Mouse (Mus musculus): ENCODE data around the gene 1700123L14Rik.
A peak's percentile ranks its signal among the peaks of the same experiment; 100 is the strongest.
"Not testable (repeated sequence)": the region's sequence is repeated elsewhere in the genome, so short reads cannot be mapped to it uniquely, and the experiment has no call there.

Gene 1700123L14Rik

DNA sequence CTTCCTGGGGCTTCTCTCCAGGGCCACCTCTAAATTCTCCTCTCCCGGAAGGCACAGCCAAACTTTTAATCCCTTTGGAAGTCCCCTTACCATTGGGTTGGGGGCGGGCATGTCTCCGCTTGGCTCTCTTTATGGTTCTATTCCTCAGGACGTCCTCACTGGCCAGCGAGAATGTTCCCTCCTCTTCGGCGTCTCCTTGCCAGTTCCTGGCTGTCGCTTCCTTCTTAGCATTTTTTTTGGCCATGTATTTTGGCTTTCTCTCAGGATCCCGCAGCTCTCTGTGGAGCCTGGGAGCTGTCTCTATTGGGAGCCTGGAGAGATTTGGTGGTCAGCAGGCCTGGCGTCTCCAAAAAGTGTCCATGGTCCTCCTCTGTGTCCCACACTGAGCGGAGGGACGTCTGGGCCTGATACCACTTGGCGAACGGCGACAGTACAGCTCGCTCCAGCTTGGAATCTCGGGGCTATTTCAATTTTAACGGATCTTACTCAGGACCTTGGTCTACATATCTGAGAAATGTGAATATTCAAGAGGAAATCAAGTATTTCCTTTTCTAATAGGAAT is at the start of gene 1700123L14Rik:
TSS of gene 1700123L14Rik (minus strand) at position 426 of the 562 bp plus-strand sequence.
- no peak for DNase-seq (ENCODE audit: low spot score in 2 of 2)

GRCm38 (mm10) chr6:96205395-96205794 is 39.4 kb upstream of the 1700123L14Rik start:
- no peak for DNase-seq (ENCODE audit: low spot score in 2 of 2)

- DNase-seq (ENCODE audit: low spot score in 2 of 2): not testable (repeated sequence)
Measured at GRCm38 (mm10) chr6:96198991-96199390, 32.9 kb upstream of the 1700123L14Rik start.

- no peak for DNase-seq (ENCODE audit: low spot score in 2 of 2)
Measured at GRCm38 (mm10) chr6:96186517-96186916, 20.5 kb upstream of the 1700123L14Rik start.

- no peak for DNase-seq (ENCODE audit: low spot score in 2 of 2)
Measured at GRCm38 (mm10) chr6:96183392-96183791, 17.3 kb upstream of the 1700123L14Rik start.

GRCm38 (mm10) chr6:96178530-96178929 is 12.5 kb upstream of the 1700123L14Rik start:
- no peak for DNase-seq (ENCODE audit: low spot score in 2 of 2)

DNA sequence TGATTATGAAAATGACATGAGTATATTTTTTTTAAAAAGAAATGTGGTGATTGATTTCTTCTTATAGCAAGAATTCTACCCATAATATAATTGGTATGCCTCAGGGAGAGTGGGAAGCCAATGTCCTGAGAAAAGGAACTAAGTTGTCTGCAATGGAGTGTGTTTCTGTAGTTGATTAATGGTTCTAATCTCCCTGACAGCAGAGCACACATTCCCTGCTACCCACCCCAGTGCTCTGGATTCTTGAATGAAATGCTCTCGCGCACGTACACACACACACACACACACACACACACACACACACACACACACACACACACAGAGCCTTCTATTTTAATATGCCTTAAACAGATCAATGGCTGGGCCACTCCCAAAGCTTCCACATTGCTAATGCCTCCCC is 7.6 kb upstream of the 1700123L14Rik start:
- no peak for DNase-seq (ENCODE audit: low spot score in 2 of 2)

- no peak for DNase-seq (ENCODE audit: low spot score in 2 of 2)
Measured at GRCm38 (mm10) chr6:96167031-96167430, 988 bp upstream of the 1700123L14Rik start.

DNA sequence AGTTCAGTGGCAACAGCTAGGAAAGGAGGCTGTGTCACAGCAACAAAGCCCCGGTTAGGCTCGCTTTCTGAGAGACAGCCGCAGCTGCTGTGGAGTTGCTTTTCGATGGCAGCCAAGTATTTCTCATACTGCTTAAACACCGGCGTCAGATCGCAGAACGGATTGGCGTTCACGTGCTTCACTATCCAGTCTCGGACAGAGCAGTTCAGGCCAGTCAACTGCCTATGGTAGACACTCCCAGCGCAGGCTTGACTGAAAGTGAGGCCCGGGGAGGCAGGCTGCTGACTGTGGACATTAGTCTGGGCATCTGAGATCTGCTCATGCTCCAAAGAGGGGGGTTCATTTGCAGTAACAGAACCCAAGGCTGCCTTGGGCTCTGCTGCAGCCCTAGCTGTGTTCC is 640 bp downstream of the 1700123L14Rik start:
- DNase-seq (ENCODE audit: low spot score in 2 of 2): no peak

DNA sequence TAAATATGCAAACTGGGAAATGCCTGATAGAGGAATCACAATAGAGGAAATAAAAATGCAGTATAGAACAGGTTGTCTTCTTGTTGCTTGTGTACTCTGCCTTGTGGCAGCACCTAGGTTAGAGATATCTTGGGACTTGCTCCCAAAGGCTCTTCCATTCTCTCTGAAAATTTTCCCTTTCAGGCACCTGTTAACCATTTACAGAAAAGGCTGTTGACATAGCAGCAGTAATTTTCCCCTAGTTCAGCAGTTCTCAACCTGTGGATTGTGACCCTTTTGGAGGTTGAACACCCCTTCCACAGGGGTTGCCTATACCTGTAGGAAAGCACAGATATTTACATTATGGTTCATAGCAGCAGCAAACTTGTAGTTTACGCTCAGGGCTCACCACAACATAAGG is 22.7 kb downstream of the 1700123L14Rik start:
- DNase-seq (ENCODE audit: low spot score in 2 of 2): no peak

DNA sequence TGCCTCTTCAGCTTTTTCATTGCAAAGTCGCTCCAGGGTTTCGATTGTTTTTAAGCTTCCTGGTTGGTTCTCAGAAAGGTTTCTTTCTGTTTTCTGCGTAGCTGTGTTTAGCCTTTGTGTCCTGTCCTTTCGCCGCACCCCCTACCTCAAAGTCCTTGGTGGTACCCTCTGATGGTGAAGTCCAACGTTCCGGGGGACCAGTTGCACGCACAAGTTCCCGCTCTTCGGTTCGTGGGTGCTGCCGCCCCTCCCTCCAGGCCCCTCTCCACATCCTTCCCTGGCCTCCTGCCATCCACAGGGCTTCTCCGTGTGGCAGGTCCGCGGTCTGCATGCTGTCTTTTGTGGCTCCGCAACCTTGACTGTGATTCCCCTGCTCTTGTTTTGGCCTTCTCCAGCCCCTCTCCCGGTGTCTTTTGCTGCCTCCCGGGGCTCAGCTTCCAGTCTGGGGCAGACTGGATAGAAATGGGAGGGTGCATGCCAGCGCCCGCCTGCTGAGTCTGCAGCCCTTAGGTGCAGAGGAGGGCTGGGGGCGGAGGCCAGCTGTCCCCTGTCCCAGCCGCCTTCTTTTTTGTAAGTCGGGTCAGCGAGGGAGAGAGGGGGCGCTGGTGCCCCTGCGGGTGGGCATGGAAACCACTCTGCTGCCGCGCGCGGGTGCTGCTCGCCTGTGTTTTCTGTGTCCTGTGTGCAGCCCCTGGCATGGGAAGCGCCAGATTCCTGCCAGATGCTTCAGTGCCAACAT is 49.3 kb downstream of the 1700123L14Rik start:
- peak; percentile 45 to 54 for DNase-seq (ENCODE audit: low spot score in 2 of 2)

GRCm38 (mm10) chr6:96116148-96116533 is 49.9 kb downstream of the 1700123L14Rik start:
- no peak for DNase-seq (ENCODE audit: low spot score in 2 of 2)

Measured in frontal cortex, postnatal 10 days (tissue).